Mouse (Mus musculus) neural tube, embryonic 11.5 days (tissue): Measurements from ENCODE around the gene Epdr1. TPM values are rescaled to one million over a fixed set of nuclear protein-coding genes. Genes with fewer than 3 reads are reported as not detected.

Experiments used
- ATAC-seq: fragments of 200-750 bp; cut with Nextera tagmentation; 2 replicates; pipeline ENCODE4 v1.8.0; 2017; ENCODE audit warnings: moderate number of reproducible peaks, mild to moderate bottlenecking, moderate TSS enrichment, moderate library complexity; ENCODE audit not compliant: insufficient read depth, low FRiP score, low TSS enrichment
- DNase-seq: peaks from one replicate; pipeline ENCODE4 v3.0.0-alpha.2; 2015; ENCODE audit warnings: low spot score
- H3K27ac ChIP-seq: fragments of 300-500 bp; sonication (generic); 2 replicates; pipeline ENCODE4 v1.5.1; 2014; ENCODE audit warnings: low read depth, mild to moderate bottlenecking, low read length
- H3K27me3 ChIP-seq: fragments of 300-500 bp; sonication (generic); 2 replicates; pipeline ENCODE4 v1.6.1; 2014; ENCODE audit warnings: mild to moderate bottlenecking, low read length, mixed read lengths; ENCODE audit not compliant: control insufficient read depth, insufficient read depth
- H3K36me3 ChIP-seq: fragments of 300-500 bp; sonication (generic); 2 replicates; pipeline ENCODE4 v1.6.1; 2014; ENCODE audit warnings: mild to moderate bottlenecking, low read length, moderate library complexity, mixed read lengths; ENCODE audit not compliant: control insufficient read depth, insufficient read depth
- H3K4me1 ChIP-seq: fragments of 300-500 bp; sonication (generic); 2 replicates; pipeline ENCODE4 v1.6.1; 2014; ENCODE audit warnings: low read length, mixed read lengths; ENCODE audit not compliant: control insufficient read depth, insufficient read depth
- H3K4me2 ChIP-seq: fragments of 300-500 bp; sonication (generic); 2 replicates; pipeline ENCODE4 v1.6.1; 2014; ENCODE audit warnings: low read depth, mild to moderate bottlenecking, moderate library complexity
- H3K4me3 ChIP-seq: fragments of 300-500 bp; sonication (generic); 2 replicates; pipeline ENCODE4 v1.5.1; 2014; ENCODE audit warnings: low read depth, low read length
- H3K9ac ChIP-seq: fragments of 300-500 bp; sonication (generic); 2 replicates; pipeline ENCODE4 v1.6.1; 2014; ENCODE audit warnings: mild to moderate bottlenecking, low read length
- H3K9me3 ChIP-seq: fragments of 300-500 bp; sonication (generic); 2 replicates; pipeline ENCODE4 v1.6.1; 2016; ENCODE audit warnings: low read length; ENCODE audit not compliant: control insufficient read depth
- WGBS: fragments of 180-500 bp; shearing (Covaris S2); extraction: QIAGEN DNeasy Blood & Tissue Kit; methylation state at CpG from one replicate; pipeline ENCODE4 v1.1.7; 2014; 5-methylcytosine and 5-hydroxymethylcytosine counted together
- polyA plus RNA-seq: library from polyadenylated mRNA; unstranded; fragments of >200 nt; fragmentation: Nextera tagmentation; extraction: Ambion mirVana; gene quantifications from 2 replicates; pipeline ENCODE4 v1.2.1, GENCODE M21; 2014

Epdr1 gene
- polyA plus RNA-seq, 1 experiment from 2014 or later: 16.7 TPM

GRCm38 (mm10) chr13:19613426-19613825 is 6.3 kb downstream of the Epdr1 start:
- Histone ChIP-seq H3K4me2 (no peak overlapping the region), H3K27ac (no peak overlapping the region), H3K9me3 (no peaks in the 10 kb centered on the region), H3K36me3 (no peaks in the 10 kb centered on the region), H3K9ac (no peak overlapping the region), H3K4me1 (0 out of 2 replicates have a peak, but pooled peaks cover 3% of the 10 kb centered on the region), H3K4me3 (no peak overlapping the region), H3K27me3 (no peaks in the 10 kb centered on the region)
- ATAC-seq (no peak), DNase-seq (no peak)
- 94% methylated on average over 1 of the region's 1 CpGs for WGBS

GRCm38 (mm10) chr13:19612963-19613362 is 6.8 kb downstream of the Epdr1 start:
- Histone ChIP-seq H3K4me1 (0 out of 2 replicates have a peak, but pooled peaks cover 3% of the 10 kb centered on the region), H3K27me3 (no peaks in the 10 kb centered on the region), H3K27ac (no peak overlapping the region), H3K4me3 (no peak overlapping the region), H3K36me3 (no peaks in the 10 kb centered on the region), H3K4me2 (no peak overlapping the region), H3K9ac (no peak overlapping the region), H3K9me3 (no peaks in the 10 kb centered on the region)
- DNase-seq (no peak), ATAC-seq (no peak)
- WGBS: 59% methylated on average over 3 of the region's 3 CpGs

- ATAC-seq (peak; percentile 56), DNase-seq (peak; percentile 38)
- Histone ChIP-seq H3K4me1 (0 out of 2 replicates have a peak, but pooled peaks cover 3% of the 10 kb centered on the region), H3K9me3 (no peaks in the 10 kb centered on the region), H3K4me2 (no peak overlapping the region), H3K27ac (no peak overlapping the region), H3K4me3 (no peak overlapping the region), H3K36me3 (no peaks in the 10 kb centered on the region), H3K27me3 (no peaks in the 10 kb centered on the region), H3K9ac (no peak overlapping the region)
- 50% methylated on average over 1 of the region's 1 CpGs for WGBS
Measured at GRCm38 (mm10) chr13:19612348-19612747, 7.4 kb downstream of the Epdr1 start.

GRCm38 (mm10) chr13:19608120-19608519 is 11.6 kb downstream of the Epdr1 start:
- DNase-seq (no peak), ATAC-seq (no peak)
- Histone ChIP-seq H3K27me3 (no peaks in the 10 kb centered on the region), H3K9ac (no peak overlapping the region), H3K27ac (no peak overlapping the region), H3K4me1 (0 out of 2 replicates have a peak, but pooled peaks cover 3% of the 10 kb centered on the region), H3K9me3 (no peaks in the 10 kb centered on the region), H3K4me2 (no peak overlapping the region), H3K36me3 (no peaks in the 10 kb centered on the region), H3K4me3 (no peak overlapping the region)

GRCm38 (mm10) chr13:19604916-19605315 is 14.8 kb downstream of the Epdr1 start:
- H3K36me3 ChIP-seq: no peaks in the 10 kb centered on the region
- H3K27ac ChIP-seq: no peak overlapping the region
- no peak overlapping the region for H3K9ac ChIP-seq
- no peak overlapping the region for H3K4me3 ChIP-seq
- no peaks in the 10 kb centered on the region for H3K27me3 ChIP-seq
- H3K9me3 ChIP-seq: no peaks in the 10 kb centered on the region
- no peaks in the 10 kb centered on the region for H3K4me1 ChIP-seq
- ATAC-seq: no peak
- DNase-seq: no peak
- H3K4me2 ChIP-seq: no peak overlapping the region

- ATAC-seq (no peak), DNase-seq (no peak)
- Histone ChIP-seq H3K4me2 (no peak overlapping the region), H3K9me3 (no peaks in the 10 kb centered on the region), H3K4me1 (no peaks in the 10 kb centered on the region), H3K27ac (no peak overlapping the region), H3K9ac (no peak overlapping the region), H3K36me3 (no peaks in the 10 kb centered on the region), H3K4me3 (no peak overlapping the region), H3K27me3 (no peaks in the 10 kb centered on the region)
- 91% methylated on average over 1 of the region's 1 CpGs for WGBS
Measured at GRCm38 (mm10) chr13:19603719-19604118, 16.0 kb downstream of the Epdr1 start.

GRCm38 (mm10) chr13:19602531-19602930 is 17.2 kb downstream of the Epdr1 start:
- H3K27ac ChIP-seq: no peak overlapping the region
- DNase-seq: no peak
- H3K9ac ChIP-seq: no peak overlapping the region
- no peak for ATAC-seq
- no peaks in the 10 kb centered on the region for H3K9me3 ChIP-seq
- H3K4me2 ChIP-seq: no peak overlapping the region
- H3K36me3 ChIP-seq: no peaks in the 10 kb centered on the region
- H3K4me3 ChIP-seq: no peak overlapping the region
- no peaks in the 10 kb centered on the region for H3K4me1 ChIP-seq
- WGBS: 98% methylated on average over 1 of the region's 1 CpGs
- no peaks in the 10 kb centered on the region for H3K27me3 ChIP-seq

GRCm38 (mm10) chr13:19599242-19599641 is 20.5 kb downstream of the Epdr1 start:
- DNase-seq: no peak
- H3K4me3 ChIP-seq: no peak overlapping the region
- H3K27ac ChIP-seq: no peak overlapping the region
- ATAC-seq: no peak
- WGBS: 92% methylated on average over 6 of the region's 6 CpGs
- H3K4me2 ChIP-seq: no peak overlapping the region
- H3K9me3 ChIP-seq: no peaks in the 10 kb centered on the region
- no peaks in the 10 kb centered on the region for H3K36me3 ChIP-seq
- H3K9ac ChIP-seq: no peak overlapping the region
- H3K4me1 ChIP-seq: no peaks in the 10 kb centered on the region
- no peaks in the 10 kb centered on the region for H3K27me3 ChIP-seq

GRCm38 (mm10) chr13:19595141-19595540 is 24.6 kb downstream of the Epdr1 start:
- WGBS: 89% methylated on average over 1 of the region's 1 CpGs
- Histone ChIP-seq H3K9me3 (no peaks in the 10 kb centered on the region), H3K4me2 (no peak overlapping the region), H3K27ac (no peak overlapping the region), H3K36me3 (no peaks in the 10 kb centered on the region), H3K27me3 (no peaks in the 10 kb centered on the region), H3K4me3 (no peak overlapping the region), H3K9ac (no peak overlapping the region), H3K4me1 (no peaks in the 10 kb centered on the region)
- no peak for ATAC-seq
- no peak for DNase-seq
